Mouse (Mus musculus) limb, embryonic 12.5 days (tissue): Measurements from ENCODE around the gene Aqp9. TPM values are rescaled to one million over a fixed set of nuclear protein-coding genes. Genes with fewer than 3 reads are reported as not detected.

Source experiments
- ATAC-seq: fragments of 200-750 bp; cut with Nextera tagmentation; 2 replicates; pipeline ENCODE4 v1.8.0; 2017; ENCODE audit warnings: low read depth, moderate TSS enrichment; ENCODE audit not compliant: insufficient number of reproducible peaks, insufficient read depth, low FRiP score, low TSS enrichment
- H3K27ac ChIP-seq: fragments of 300-500 bp; sonication (generic); 2 replicates; pipeline ENCODE4 v1.5.1; 2016; ENCODE audit warnings: mild to moderate bottlenecking, moderate library complexity
- H3K27me3 ChIP-seq: fragments of 300-500 bp; sonication (generic); 2 replicates; pipeline ENCODE4 v1.6.1; 2016; ENCODE audit warnings: mild to moderate bottlenecking, moderate library complexity
- H3K36me3 ChIP-seq: fragments of 300-500 bp; sonication (generic); 2 replicates; pipeline ENCODE4 v1.6.1; 2016; ENCODE audit warnings: mild to moderate bottlenecking, moderate library complexity
- H3K4me1 ChIP-seq: fragments of 300-500 bp; sonication (generic); replicated peaks from 2 replicates; pipeline ENCODE4 v1.6.1; 2016
- H3K4me2 ChIP-seq: fragments of 300-500 bp; sonication (generic); 2 replicates; pipeline ENCODE4 v1.6.1; 2016; ENCODE audit warnings: mild to moderate bottlenecking, moderate library complexity
- H3K4me3 ChIP-seq: fragments of 300-500 bp; sonication (generic); replicated peaks from 2 replicates; pipeline ENCODE4 v1.5.1; 2016; ENCODE audit warnings: mild to moderate bottlenecking
- H3K9ac ChIP-seq: fragments of 300-500 bp; sonication (generic); replicated peaks from 2 replicates; pipeline ENCODE4 v1.6.1; 2016; ENCODE audit warnings: mild to moderate bottlenecking, moderate library complexity
- H3K9me3 ChIP-seq: fragments of 300-500 bp; sonication (generic); 2 replicates; pipeline ENCODE4 v1.6.1; 2016; ENCODE audit warnings: mild to moderate bottlenecking, moderate library complexity
- WGBS: fragments of 180-500 bp; shearing (Covaris S2); methylation state at CpG from one replicate; pipeline ENCODE4 v1.1.7; 2016; 5-methylcytosine and 5-hydroxymethylcytosine counted together
- polyA plus RNA-seq: library from polyadenylated mRNA; unstranded; fragments of >200 nt; fragmentation: Nextera tagmentation; extraction: Ambion mirVana; gene quantifications from 2 replicates; pipeline ENCODE4 v1.2.1, GENCODE M21; 2016

Gene Aqp9
- polyA plus RNA-seq: 0.13 and 0.20 TPM in 2 replicates

- Histone ChIP-seq H3K27me3 (no peaks in the 10 kb centered on the region), H3K36me3 (no peaks in the 10 kb centered on the region), H3K9ac (no peak within 1 kb of the TSS), H3K4me1 (peaks cover 10% of the 10 kb centered on the region), H3K27ac (no peak within 1 kb of the TSS), H3K4me3 (no peak within 1 kb of the TSS), H3K4me2 (peak within 1 kb of the TSS; percentile 35), H3K9me3 (no peaks in the 10 kb centered on the region)
- no peak for ATAC-seq
- 37% methylated on average over 12 of the region's 12 CpGs for WGBS
These were observed at the start of gene Aqp9 for GRCm38 (mm10) chr9:71168511-71168910. Aqp9 (minus strand) TSS chr9:71168682.

- Histone ChIP-seq H3K27ac (no peak overlapping the region), H3K9me3 (no peaks in the 10 kb centered on the region), H3K9ac (no peak overlapping the region), H3K27me3 (peaks cover 66% of the 10 kb centered on the region), H3K4me1 (peaks cover 15% of the 10 kb centered on the region), H3K36me3 (no peaks in the 10 kb centered on the region), H3K4me2 (no peak overlapping the region; the same call in 1 of the 2 replicates), H3K4me3 (0 out of 2 replicates have a peak overlapping the region, but pooled peaks have one; percentile 49)
- WGBS: 10% methylated on average over 5 of the region's 5 CpGs
- no peak for ATAC-seq
These were observed 49.3 kb upstream of the Aqp9 start for GRCm38 (mm10) chr9:71217793-71218095.

DNA sequence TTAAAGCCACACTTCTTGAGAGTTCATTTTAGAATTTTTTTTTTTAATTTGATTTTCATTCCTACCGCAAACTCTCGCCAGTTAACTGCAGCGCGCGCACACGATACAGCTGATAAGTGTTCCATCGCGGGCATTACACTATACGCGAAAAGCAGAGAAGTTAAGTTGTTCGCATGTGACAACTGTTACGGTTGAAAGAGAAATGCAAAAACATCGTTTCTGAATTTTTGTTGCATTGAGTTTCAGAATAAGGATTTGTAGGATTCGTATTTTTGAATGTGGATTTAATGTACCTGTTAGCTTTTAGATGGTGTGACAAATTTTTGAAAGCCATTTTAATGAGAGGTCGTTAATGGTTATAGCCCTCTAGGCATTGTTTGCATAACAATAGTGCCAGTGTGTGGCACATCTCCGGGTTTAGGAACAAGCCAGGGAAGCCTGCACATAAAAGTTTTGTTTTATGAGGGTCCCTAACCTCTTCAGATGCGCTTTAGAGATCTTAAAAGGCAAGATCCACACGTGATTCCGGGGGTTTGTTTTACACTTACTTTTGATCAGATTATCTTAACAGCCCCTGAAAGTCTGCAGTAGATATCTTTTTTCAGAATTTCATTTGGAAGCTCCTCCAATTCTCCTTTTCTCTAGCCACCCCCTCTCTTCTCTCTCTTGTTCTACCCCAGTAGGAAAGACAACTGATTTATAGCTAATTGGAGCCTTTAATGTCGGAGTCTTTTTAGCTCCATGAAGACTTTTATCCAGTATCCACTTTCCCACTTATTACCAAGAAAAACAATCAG lies 48.7 kb upstream of the Aqp9 start:
- no peak for ATAC-seq

DNA sequence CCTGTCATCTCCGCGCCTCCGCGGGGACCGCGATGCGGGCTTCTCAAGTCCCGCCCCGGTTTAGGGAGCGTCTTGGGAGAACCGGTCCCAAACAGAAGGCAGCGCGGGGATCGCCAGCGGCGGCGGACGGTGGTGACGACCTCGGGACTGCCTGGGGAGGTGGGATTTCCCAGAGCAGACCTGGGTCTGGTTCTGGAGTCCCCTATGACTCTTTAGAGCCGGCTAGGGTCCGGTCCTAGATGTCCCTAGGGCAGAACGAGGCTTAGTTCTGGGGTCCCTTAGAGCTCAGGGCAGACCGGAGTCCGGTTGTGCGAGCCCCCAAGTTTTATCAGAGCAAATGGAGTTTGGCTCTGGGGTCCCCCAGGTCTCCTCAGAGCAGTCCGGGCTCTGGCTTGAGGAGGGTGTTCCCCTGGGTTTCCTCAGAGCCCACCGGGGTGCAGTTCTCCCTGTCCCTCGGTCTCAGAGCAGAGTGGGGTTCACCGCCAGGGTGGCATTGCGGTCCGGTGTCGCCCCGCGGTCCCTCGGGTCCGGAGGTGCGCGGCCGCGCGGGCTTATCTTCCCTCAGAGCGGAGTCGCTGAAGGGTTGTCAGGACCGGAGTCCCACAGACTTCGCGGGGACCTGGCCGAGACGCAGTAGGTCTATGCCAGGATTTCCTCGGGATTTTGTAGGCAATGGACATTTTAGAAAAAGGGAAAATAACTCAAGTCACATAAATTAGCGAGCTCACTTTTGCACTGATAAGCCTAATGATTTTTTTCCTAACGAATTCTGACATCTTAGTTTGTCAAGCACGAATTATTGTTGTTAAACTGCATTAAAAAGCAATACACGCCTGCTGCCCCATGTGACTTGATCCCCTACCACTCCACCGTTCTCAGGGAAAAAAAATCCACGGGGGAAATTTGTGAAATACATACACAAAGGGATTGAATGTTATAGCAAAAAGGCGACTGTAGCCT lies 47.8 kb upstream of the Aqp9 start:
- Histone ChIP-seq H3K9me3 (no peaks in the 10 kb centered on the region), H3K27me3 (peaks cover 63% of the 10 kb centered on the region), H3K9ac (peak overlapping the region; percentile 52), H3K4me2 (peak overlapping the region; percentile 73), H3K27ac (no peak overlapping the region), H3K4me1 (peaks cover 15% of the 10 kb centered on the region), H3K36me3 (no peaks in the 10 kb centered on the region), H3K4me3 (peak overlapping the region; percentile 49)
- under 1% methylated on average over 57 of the region's 57 CpGs for WGBS
- peak; percentile 64; the same call in 1 of the 2 replicates for ATAC-seq

More for the DNA sequence above, 48.7 kb upstream of the Aqp9 start:
- peak overlapping the region; percentile 73 for H3K4me2 ChIP-seq
- H3K27ac ChIP-seq: no peak overlapping the region
- no peaks in the 10 kb centered on the region for H3K9me3 ChIP-seq
- no peak overlapping the region for H3K9ac ChIP-seq
- H3K4me3 ChIP-seq: peak overlapping the region; percentile 49
- H3K27me3 ChIP-seq: peaks cover 63% of the 10 kb centered on the region
- peaks cover 15% of the 10 kb centered on the region for H3K4me1 ChIP-seq
- H3K36me3 ChIP-seq: no peaks in the 10 kb centered on the region
- 1% methylated on average over 20 of the region's 20 CpGs for WGBS

DNA sequence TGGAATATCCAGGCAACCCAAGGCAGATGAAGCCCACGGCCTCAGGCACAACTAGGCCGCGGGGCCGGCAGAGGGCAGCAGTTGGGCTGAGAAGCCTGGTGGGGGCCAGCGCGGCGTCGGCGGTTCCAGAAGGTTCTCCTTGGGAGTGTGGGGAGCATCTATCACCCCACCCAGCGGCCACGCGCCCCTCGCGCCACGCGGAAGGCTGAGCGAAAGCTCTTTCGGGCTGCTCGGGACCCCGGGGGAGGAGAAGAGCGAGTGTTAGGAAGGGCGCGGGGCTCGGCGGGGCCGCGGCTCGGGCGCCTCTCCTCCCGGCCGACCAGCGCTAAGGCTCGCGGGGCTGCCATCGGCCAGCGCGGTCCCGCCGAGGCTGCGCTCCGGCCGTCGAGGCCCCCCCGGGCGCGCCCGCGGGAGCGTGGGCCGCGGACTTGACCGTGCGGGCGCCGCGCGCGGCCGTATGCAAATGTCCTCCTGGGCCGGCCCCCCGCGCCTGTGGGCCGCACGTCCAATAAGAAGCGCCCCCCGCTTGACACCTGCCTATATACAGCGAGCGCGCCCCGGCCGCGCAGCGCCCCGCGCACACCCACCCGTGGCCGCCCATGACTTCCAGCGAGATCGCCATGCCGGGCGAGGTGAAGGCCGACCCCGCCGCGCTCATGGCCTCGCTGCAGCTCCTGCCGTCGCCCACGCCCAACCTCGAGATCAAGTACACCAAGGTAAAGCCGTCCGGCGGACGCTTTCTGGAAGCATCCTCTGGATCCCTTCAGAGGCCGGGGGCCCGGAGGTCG lies 47.0 kb upstream of the Aqp9 start, which contains the start of gene Aldh1a2:
TSS of gene Aldh1a2 (plus strand) at position 542 of the 788 bp plus-strand sequence.
- H3K36me3 ChIP-seq: no peaks in the 10 kb centered on the region
- WGBS: 1% methylated on average over 96 of the region's 97 CpGs
- peak within 1 kb of the TSS; percentile 52 for H3K9ac ChIP-seq
- peaks cover 15% of the 10 kb centered on the region for H3K4me1 ChIP-seq
- H3K4me3 ChIP-seq: peak within 1 kb of the TSS; percentile 49
- H3K27me3 ChIP-seq: peaks cover 63% of the 10 kb centered on the region
- peak within 1 kb of the TSS; percentile 73 for H3K4me2 ChIP-seq
- peak; percentile 78 for ATAC-seq
- H3K9me3 ChIP-seq: no peaks in the 10 kb centered on the region
- H3K27ac ChIP-seq: no peak within 1 kb of the TSS

DNA sequence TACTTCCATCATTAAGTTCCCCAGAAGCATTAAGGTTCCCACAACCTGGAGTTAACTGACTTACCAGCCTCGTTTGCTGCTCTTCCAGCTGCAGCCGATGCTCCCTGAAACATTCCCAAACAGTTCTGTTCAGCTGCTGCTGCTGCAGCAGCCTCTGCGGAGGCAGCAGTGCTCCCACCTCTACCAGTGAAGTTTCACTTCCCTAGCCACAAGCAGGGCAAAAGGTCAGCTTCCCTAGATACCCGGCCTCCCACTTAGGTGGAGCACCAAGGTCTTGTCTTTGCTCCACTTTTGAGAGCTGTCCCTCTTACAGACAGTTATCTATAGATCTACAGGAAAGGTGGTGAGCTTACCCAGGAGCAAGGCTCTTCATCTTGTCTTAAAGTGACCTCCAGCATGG lies 45.2 kb upstream of the Aqp9 start:
- H3K4me2 ChIP-seq: no peak overlapping the region

DNA sequence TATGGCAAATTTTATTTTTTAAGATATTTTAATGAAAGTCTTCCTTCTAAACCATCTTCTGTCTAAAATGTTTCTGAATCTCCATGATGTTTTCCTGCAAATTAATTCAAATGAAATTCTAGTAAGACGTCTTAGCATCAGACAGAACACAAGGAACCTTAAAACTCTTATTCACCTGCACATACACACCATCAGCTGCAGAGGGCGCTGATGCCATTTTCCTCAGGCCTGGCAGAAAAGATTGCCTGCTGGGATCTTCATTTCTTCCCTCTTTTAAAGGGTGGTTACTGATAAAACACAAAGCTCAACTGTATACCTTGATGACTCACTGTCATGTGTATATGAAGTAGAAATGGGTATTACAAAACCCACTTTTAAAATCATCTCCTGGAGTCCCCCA lies 42.4 kb upstream of the Aqp9 start:
- WGBS: 18% methylated on average over 2 of the region's 2 CpGs
- Histone ChIP-seq H3K9ac (no peak overlapping the region), H3K9me3 (no peaks in the 10 kb centered on the region), H3K36me3 (no peaks in the 10 kb centered on the region), H3K27ac (no peak overlapping the region), H3K4me3 (no peak overlapping the region), H3K4me2 (no peak overlapping the region), H3K27me3 (peaks cover 50% of the 10 kb centered on the region), H3K4me1 (peaks cover 9% of the 10 kb centered on the region)
- ATAC-seq: no peak

More for the DNA sequence above, 45.2 kb upstream of the Aqp9 start:
- Histone ChIP-seq H3K4me1 (peaks cover 15% of the 10 kb centered on the region), H3K36me3 (no peaks in the 10 kb centered on the region), H3K9ac (no peak overlapping the region), H3K9me3 (no peaks in the 10 kb centered on the region), H3K27ac (no peak overlapping the region), H3K27me3 (peaks cover 63% of the 10 kb centered on the region), H3K4me3 (no peak overlapping the region)
- ATAC-seq: no peak
- WGBS: 19% methylated on average over 4 of the region's 4 CpGs

- H3K36me3 ChIP-seq: no peaks in the 10 kb centered on the region
- H3K9ac ChIP-seq: no peak overlapping the region
- no peaks in the 10 kb centered on the region for H3K4me1 ChIP-seq
- no peak for ATAC-seq
- H3K4me3 ChIP-seq: no peak overlapping the region
- H3K27ac ChIP-seq: no peak overlapping the region
- 74% methylated on average over 3 of the region's 3 CpGs for WGBS
- H3K4me2 ChIP-seq: no peak overlapping the region
- no peaks in the 10 kb centered on the region for H3K9me3 ChIP-seq
- peaks cover 35% of the 10 kb centered on the region for H3K27me3 ChIP-seq
These were observed 40.8 kb upstream of the Aqp9 start for GRCm38 (mm10) chr9:71209299-71209698.

- Histone ChIP-seq H3K27ac (no peak overlapping the region), H3K4me2 (no peak overlapping the region), H3K36me3 (no peaks in the 10 kb centered on the region), H3K4me3 (no peak overlapping the region), H3K9ac (no peak overlapping the region), H3K4me1 (no peaks in the 10 kb centered on the region), H3K9me3 (no peaks in the 10 kb centered on the region), H3K27me3 (0 out of 2 replicates have a peak, but pooled peaks cover 7% of the 10 kb centered on the region)
- 76% methylated on average over 4 of the region's 4 CpGs for WGBS
- no peak for ATAC-seq
These were observed 33.8 kb upstream of the Aqp9 start for GRCm38 (mm10) chr9:71202265-71202664.

GRCm38 (mm10) chr9:71198826-71199225 lies 30.3 kb upstream of the Aqp9 start:
- Histone ChIP-seq H3K27me3 (0 out of 2 replicates have a peak, but pooled peaks cover 7% of the 10 kb centered on the region), H3K4me3 (no peak overlapping the region), H3K9me3 (no peaks in the 10 kb centered on the region), H3K27ac (no peak overlapping the region), H3K9ac (no peak overlapping the region), H3K36me3 (no peaks in the 10 kb centered on the region), H3K4me1 (no peaks in the 10 kb centered on the region), H3K4me2 (no peak overlapping the region)
- ATAC-seq: no peak
- 82% methylated on average over 5 of the region's 5 CpGs for WGBS
